ENCODE assay signal across 9 mouse cellular contexts in the genomic region with DNA sequence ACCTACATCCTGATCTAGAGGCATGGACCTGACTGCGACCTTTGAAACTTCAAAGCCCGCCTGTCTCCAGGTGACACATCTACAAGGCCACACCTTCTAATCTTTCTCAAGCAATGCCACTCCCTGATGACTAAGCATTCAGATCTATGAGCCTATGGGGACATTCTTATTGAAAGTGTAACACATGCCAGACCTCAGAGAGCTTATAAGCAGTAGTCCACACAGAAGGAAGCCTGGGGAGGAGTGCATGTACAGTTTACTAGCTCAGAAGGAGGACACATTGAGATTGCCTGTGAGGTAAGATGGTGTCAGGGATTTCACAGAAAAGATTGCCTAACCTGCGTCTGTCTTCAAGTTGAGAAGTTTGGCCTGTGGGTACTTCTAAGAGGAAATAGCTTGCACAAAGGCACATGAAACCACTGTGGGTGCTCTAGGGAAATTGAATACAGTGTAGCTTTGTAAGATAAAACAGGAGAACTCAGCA. TPM values are rescaled to one million over a fixed set of nuclear protein-coding genes. Genes with fewer than 3 reads are reported as not detected.
A peak's percentile ranks its signal among the peaks of the same experiment; 100 is the strongest.
DNase-seq lines count a peak whose midpoint lies in the region; ATAC-seq and TF ChIP-seq lines count a peak whose summit lies in the region.
"Had no signal": no experiment of that assay in that cellular context is flagged by ENCODE, and none has a peak within 500 bp of the region (broad histone marks: within the 10 kb centered on the region; RNA-seq: fewer than 3 reads in every experiment).

No protein-coding gene starts in this region.

- H3K27me3 ChIP-seq in C2C12 (ENCODE audit: control insufficient read depth, insufficient read depth, insufficient read length) = no peaks in the 10 kb centered on the region

- peak; percentile 16 for DNase-seq in ES-CJ7 (ENCODE audit: low read depth, low spot score)
- peak; percentile 83 for DNase-seq in gonadal fat pad, adult 2 months (ENCODE audit: low read depth)
- DNase-seq in left cerebral cortex, postnatal 25 days (ENCODE audit: low spot score in 2 of 2) = no peak
- DNase-seq in cerebellum, adult 9-10 months = no peak
- DNase-seq in gastrocnemius, adult 8-10 months (ENCODE audit: low spot score in 2 of 2) = no peak
- DNase-seq: midbrain, embryonic 14.5 days; right cerebral cortex, postnatal 14 days had no signal

- no peak overlapping the region for H3ac ChIP-seq in C2C12 (ENCODE audit: control insufficient read depth, insufficient read length, low read depth)

- H3K36me3 ChIP-seq in C2C12 (ENCODE audit: control insufficient read depth, insufficient read depth) = no peaks in the 10 kb centered on the region

- H3K79me3 ChIP-seq in C2C12 (ENCODE audit: low read depth) = no peaks in the 10 kb centered on the region

- no peak overlapping the region for H3K4me3 ChIP-seq in C2C12 (ENCODE audit: insufficient read depth, poor library complexity, severe bottlenecking)

- intact Hi-C loops in left cerebral cortex, postnatal 25 days (cut with DNase I) = no loop called here

- no peak for TF ChIP-seq CTCF in C2C12 (IDR thresholded peaks at IDR 0.05; ENCODE audit: control insufficient read depth, insufficient read depth, insufficient read length)

- H3K79me2 ChIP-seq in C2C12 (ENCODE audit: control insufficient read depth, insufficient read depth) = no peaks in the 10 kb centered on the region

- peak; percentile 74 for ATAC-seq in megakaryocyte progenitor cell, adult 5-6 weeks (replicated peaks; ENCODE audit: poor library complexity)

TF ChIP-seq in C2C12, 6 proteins besides CTCF, POLR2A, EP300 and RAD21:
- no peak for TF ChIP-seq CEBPB (IDR thresholded peaks at IDR 0.05; ENCODE audit: low read depth)
- no peak for TF ChIP-seq MYOD1 (IDR thresholded peaks at IDR 0.05; ENCODE audit: control insufficient read depth, insufficient read length, low read depth)
- peak; percentile 12 for TF ChIP-seq MAX (IDR thresholded peaks at IDR 0.05)
- TF ChIP-seq MYOG (IDR thresholded peaks at IDR 0.05; ENCODE audit: control insufficient read depth, extremely low read depth, insufficient read length) = no peak

RNA-seq across cellular contexts. Expression of a gene that starts 31.9 kb away (rescaled TPM):
- polyA plus RNA-seq in C2C12 (2012; fragmentation: generic; extraction: Trizol) = 9.4 TPM
- 10.0 and 14.1 TPM in 2 replicates for polyA plus RNA-seq in gonadal fat pad, adult 2 months (2012; rRNA removed)
- 41.8 and 46.5 TPM in 2 replicates for total RNA-seq in megakaryocyte progenitor cell, adult 5-6 weeks (2015)
- 46.6 and 59.3 TPM in 2 replicates for total RNA-seq in megakaryocyte progenitor cell, adult 5-6 weeks (2017)
- 100 to 1,000 TPM; 110 to 131 TPM for total RNA-seq in left cerebral cortex, postnatal 25 days (2021)
- 10 to 100 TPM; 46.5 to 53.7 (median 48.9) TPM for total RNA-seq in gastrocnemius, adult 8-10 months (2022)

Comparison
In these comparisons a context has a peak if more than half of its experiments do, and no peak if none do; other contexts are left out.
1. DNase-seq: peak in ES-CJ7 (single experiment) and gonadal fat pad, adult 2 months (single experiment); none in left cerebral cortex, postnatal 25 days (0 of 2), cerebellum, adult 9-10 months (single experiment) and gastrocnemius, adult 8-10 months (0 of 2).